Mouse (Mus musculus): ENCODE measurements around the gene Trappc12. TPM values are rescaled to one million over a fixed set of nuclear protein-coding genes. Genes with fewer than 3 reads are reported as not detected.

Trappc12 gene
- polyA plus RNA-seq, 1 experiment from 2014 or later: 40.9 TPM

GRCm38 (mm10) chr12:28667287-28667686 lies 83.0 kb downstream of the Trappc12 start:
- 12% methylated on average over 8 of the region's 8 CpGs for WGBS
- peaks cover 12% of the 10 kb centered on the region for H3K4me1 ChIP-seq (replicated peaks; ENCODE audit: control insufficient read depth, insufficient read depth, low read length)
- peak overlapping the region; percentile 27; the same call in 1 of the 2 replicates for H3K27ac ChIP-seq (ENCODE audit: low read depth)
- 0 out of 2 replicates have a peak overlapping the region, but pooled peaks have one; percentile 10 for H3K9ac ChIP-seq (ENCODE audit: low read length)
- no peak for DNase-seq (ENCODE audit: low spot score)
- no peaks in the 10 kb centered on the region for H3K36me3 ChIP-seq (ENCODE audit: control insufficient read depth, insufficient read depth, low read length)
- H3K27me3 ChIP-seq (replicated peaks; ENCODE audit: control insufficient read depth, insufficient read depth, low read length): no peaks in the 10 kb centered on the region
- no peaks in the 10 kb centered on the region for H3K9me3 ChIP-seq (ENCODE audit: control insufficient read depth, low read length)
- ATAC-seq (replicated peaks; ENCODE audit: low FRiP score, low TSS enrichment, low read depth): no peak
- H3K4me3 ChIP-seq (ENCODE audit: low read depth, low read length): no peak overlapping the region
- H3K4me2 ChIP-seq (ENCODE audit: low read length): no peak overlapping the region

GRCm38 (mm10) chr12:28666734-28667133 lies 83.5 kb downstream of the Trappc12 start:
- Histone ChIP-seq H3K4me3 (ENCODE audit: low read depth, low read length) (no peak overlapping the region), H3K9ac (ENCODE audit: low read length) (no peak overlapping the region), H3K9me3 (ENCODE audit: control insufficient read depth, low read length) (no peaks in the 10 kb centered on the region), H3K4me1 (replicated peaks; ENCODE audit: control insufficient read depth, insufficient read depth, low read length) (peaks cover 12% of the 10 kb centered on the region), H3K36me3 (ENCODE audit: control insufficient read depth, insufficient read depth, low read length) (no peaks in the 10 kb centered on the region), H3K27ac (ENCODE audit: low read depth) (0 out of 2 replicates have a peak overlapping the region, but pooled peaks have one; percentile 27), H3K27me3 (replicated peaks; ENCODE audit: control insufficient read depth, insufficient read depth, low read length) (no peaks in the 10 kb centered on the region), H3K4me2 (ENCODE audit: low read length) (no peak overlapping the region)
- ATAC-seq (replicated peaks; ENCODE audit: low FRiP score, low TSS enrichment, low read depth): no peak
- no peak for DNase-seq (ENCODE audit: low spot score)
- 45% methylated on average over 4 of the region's 4 CpGs for WGBS

GRCm38 (mm10) chr12:28662628-28663027 lies 87.6 kb downstream of the Trappc12 start:
- Histone ChIP-seq H3K4me2 (ENCODE audit: low read length) (no peak overlapping the region), H3K4me1 (replicated peaks; ENCODE audit: control insufficient read depth, insufficient read depth, low read length) (peaks cover 9% of the 10 kb centered on the region), H3K9me3 (ENCODE audit: control insufficient read depth, low read length) (no peaks in the 10 kb centered on the region), H3K36me3 (ENCODE audit: control insufficient read depth, insufficient read depth, low read length) (peaks cover 33% of the 10 kb centered on the region), H3K27me3 (replicated peaks; ENCODE audit: control insufficient read depth, insufficient read depth, low read length) (no peaks in the 10 kb centered on the region), H3K4me3 (ENCODE audit: low read depth, low read length) (no peak overlapping the region), H3K27ac (ENCODE audit: low read depth) (no peak overlapping the region), H3K9ac (ENCODE audit: low read length) (no peak overlapping the region)
- DNase-seq (ENCODE audit: low spot score) (no peak), ATAC-seq (replicated peaks; ENCODE audit: low FRiP score, low TSS enrichment, low read depth) (no peak)
- WGBS: 81% methylated on average over 4 of the region's 4 CpGs

GRCm38 (mm10) chr12:28649141-28650110 lies 100.8 kb downstream of the Trappc12 start, which contains the start of gene Rnaseh1:
Gene Rnaseh1, plus strand, starts transcription at chr12:28649602.
- H3K27ac ChIP-seq (ENCODE audit: low read depth): peak within 1 kb of the TSS; percentile 55
- WGBS: 2% methylated on average over 52 of the region's 52 CpGs

More at GRCm38 (mm10) chr12:28649141-28650110, 100.8 kb downstream of the Trappc12 start, which contains the start of gene Rnaseh1:
- Histone ChIP-seq H3K9me3 (ENCODE audit: control insufficient read depth, low read length) (no peaks in the 10 kb centered on the region), H3K36me3 (ENCODE audit: control insufficient read depth, insufficient read depth, low read length) (peaks cover 20% of the 10 kb centered on the region), H3K9ac (ENCODE audit: low read length) (peak within 1 kb of the TSS; percentile 78), H3K27me3 (replicated peaks; ENCODE audit: control insufficient read depth, insufficient read depth, low read length) (no peaks in the 10 kb centered on the region), H3K4me3 (ENCODE audit: low read depth, low read length) (peak within 1 kb of the TSS; percentile 89), H3K4me2 (ENCODE audit: low read length) (peak within 1 kb of the TSS; percentile 91), H3K4me1 (replicated peaks; ENCODE audit: control insufficient read depth, insufficient read depth, low read length) (no peaks in the 10 kb centered on the region)
- ATAC-seq (replicated peaks; ENCODE audit: low FRiP score, low TSS enrichment, low read depth) (peak; percentile 92), DNase-seq (ENCODE audit: low spot score) (peak; percentile 95)

Small RNA genes within 50 kb of the gene (microRNA-seq; reads per million reads assigned to microRNA genes)
- not detected for gene Mir6937

Other genes with a start within 250 kb of the Trappc12 start
- gene Dcdc2c, start 198.1 kb downstream of the Trappc12 start, polyA plus RNA-seq (2014; fragmentation: Nextera tagmentation; extraction: Ambion mirVana): 0.12 TPM in 2 replicates
- not detected in 2 replicates for gene Allc, start 167.9 kb downstream of the Trappc12 start, polyA plus RNA-seq (2014; fragmentation: Nextera tagmentation; extraction: Ambion mirVana)
- 1.1 and 1.2 TPM in 2 replicates for gene Colec11, start 127.1 kb downstream of the Trappc12 start, polyA plus RNA-seq (2014; fragmentation: Nextera tagmentation; extraction: Ambion mirVana)
- 988 and 1,086 TPM in 2 replicates for gene Rps7, start 114.5 kb downstream of the Trappc12 start, polyA plus RNA-seq (2014; fragmentation: Nextera tagmentation; extraction: Ambion mirVana)
- 29.2 and 30.0 TPM in 2 replicates for gene Rnaseh1, start 100.9 kb downstream of the Trappc12 start, polyA plus RNA-seq (2014; fragmentation: Nextera tagmentation; extraction: Ambion mirVana)
- 76.4 and 78.7 TPM in 2 replicates for gene Adi1, start 75.2 kb downstream of the Trappc12 start, polyA plus RNA-seq (2014; fragmentation: Nextera tagmentation; extraction: Ambion mirVana)
- 31.0 and 32.4 TPM in 2 replicates for gene Eipr1, start 1.3 kb upstream of the Trappc12 start, polyA plus RNA-seq (2014; fragmentation: Nextera tagmentation; extraction: Ambion mirVana)

Data from intestine, embryonic 14.5 days (tissue).